ENCODE assay signal across 11 mouse cellular contexts in genomic region chr1:74302835-74303234, GRCm38 (mm10). TPM values are rescaled to one million over a fixed set of nuclear protein-coding genes. Genes with fewer than 3 reads are reported as not detected.
DNase-seq lines count a peak whose midpoint lies in the region; ATAC-seq and TF ChIP-seq lines count a peak whose summit lies in the region.
"Had no signal": no experiment of that assay in that cellular context is flagged by ENCODE, and none has a peak within 500 bp of the region (broad histone marks: within the 10 kb centered on the region; RNA-seq: fewer than 3 reads in every experiment).

No protein-coding gene starts in this region.

- H3K36me3 ChIP-seq in hindbrain, embryonic 15.5 days, result no peaks in the 10 kb centered on the region; the same call in 1 of the 2 replicates
- H3K36me3 ChIP-seq in hindbrain, embryonic 11.5 days (ENCODE audit: control insufficient read depth, insufficient read depth, low read length), result no peaks in the 10 kb centered on the region
- H3K36me3 ChIP-seq in neural tube, embryonic 13.5 days, result no peaks in the 10 kb centered on the region; the same call in 1 of the 2 replicates
- H3K36me3 ChIP-seq in intestine, postnatal 0 days (ENCODE audit: control insufficient read depth, insufficient read depth), result no peaks in the 10 kb centered on the region
- no peaks in the 10 kb centered on the region for H3K36me3 ChIP-seq in stomach, postnatal 0 days (ENCODE audit: control insufficient read depth, insufficient read depth, low read length)
- H3K36me3 ChIP-seq in forebrain, embryonic 16.5 days (ENCODE audit: control insufficient read depth, insufficient read depth), result no peaks in the 10 kb centered on the region
- H3K36me3 ChIP-seq: midbrain, embryonic 15.5 days had no signal

- H3K9me3 ChIP-seq in hindbrain, embryonic 15.5 days, result no peaks in the 10 kb centered on the region
- H3K9me3 ChIP-seq in hindbrain, embryonic 11.5 days (ENCODE audit: control insufficient read depth, low read length), result no peaks in the 10 kb centered on the region
- H3K9me3 ChIP-seq in neural tube, embryonic 13.5 days, result no peaks in the 10 kb centered on the region
- no peaks in the 10 kb centered on the region for H3K9me3 ChIP-seq in intestine, postnatal 0 days (ENCODE audit: control insufficient read depth)
- no peaks in the 10 kb centered on the region for H3K9me3 ChIP-seq in stomach, postnatal 0 days (ENCODE audit: control insufficient read depth, low read length)
- no peaks in the 10 kb centered on the region for H3K9me3 ChIP-seq in forebrain, embryonic 16.5 days (ENCODE audit: control insufficient read depth, low read length)
- H3K9me3 ChIP-seq: forebrain, embryonic 13.5 days; midbrain, embryonic 15.5 days had no signal

- no peak for ATAC-seq in hindbrain, embryonic 15.5 days (ENCODE audit: low FRiP score, low read depth)
- ATAC-seq in hindbrain, embryonic 11.5 days (ENCODE audit: low FRiP score), result no peak
- no peak for ATAC-seq in neural tube, embryonic 13.5 days (ENCODE audit: low read depth)
- ATAC-seq in intestine, postnatal 0 days, result no peak
- no peak for ATAC-seq in stomach, postnatal 0 days (ENCODE audit: low FRiP score, low TSS enrichment)
- no peak for ATAC-seq in forebrain, embryonic 16.5 days

- H3K4me1 ChIP-seq in hindbrain, embryonic 15.5 days (replicated peaks), result peaks cover 9% of the 10 kb centered on the region
- H3K4me1 ChIP-seq in hindbrain, embryonic 11.5 days (replicated peaks; ENCODE audit: control insufficient read depth, insufficient read depth, low read length), result no peaks in the 10 kb centered on the region
- peaks cover 9% of the 10 kb centered on the region for H3K4me1 ChIP-seq in neural tube, embryonic 13.5 days (replicated peaks)
- H3K4me1 ChIP-seq in intestine, postnatal 0 days (replicated peaks; ENCODE audit: control insufficient read depth, insufficient read depth, low read length), result peaks cover 36% of the 10 kb centered on the region
- peaks cover 16% of the 10 kb centered on the region for H3K4me1 ChIP-seq in stomach, postnatal 0 days (replicated peaks; ENCODE audit: control insufficient read depth, insufficient read depth)
- H3K4me1 ChIP-seq in forebrain, embryonic 16.5 days (replicated peaks; ENCODE audit: control insufficient read depth, insufficient read depth, low read length), result peaks cover 9% of the 10 kb centered on the region

- no peak for TF ChIP-seq CTCF in intestine, postnatal 0 days (IDR thresholded peaks at IDR 0.05; ENCODE audit: low read depth)
- TF ChIP-seq CTCF in stomach, postnatal 0 days (IDR thresholded peaks at IDR 0.05; ENCODE audit: low read depth), result no peak

- DNase-seq in hindbrain, embryonic 11.5 days (ENCODE audit: low spot score), result no peak
- DNase-seq in neural tube, embryonic 10.5 days (ENCODE audit: extremely low spot score, low spot score), result no peak
- no peak for DNase-seq in stomach, postnatal 0 days (ENCODE audit: low spot score)
- no peak for DNase-seq in right cerebral cortex, adult 18-20 months
- DNase-seq: right cerebral cortex, postnatal 25 days had no signal

- 68% methylated on average over 2 of the region's 2 CpGs for WGBS in hindbrain, embryonic 15.5 days
- WGBS in hindbrain, embryonic 11.5 days, result 83% methylated on average over 2 of the region's 2 CpGs
- 79% methylated on average over 2 of the region's 2 CpGs for WGBS in neural tube, embryonic 13.5 days
- 29% methylated on average over 2 of the region's 2 CpGs for WGBS in intestine, postnatal 0 days
- 50% methylated on average over 2 of the region's 2 CpGs for WGBS in stomach, postnatal 0 days
- 83% methylated on average over 2 of the region's 2 CpGs for WGBS in forebrain, embryonic 16.5 days

- H3K9ac ChIP-seq in hindbrain, embryonic 15.5 days, result no peak overlapping the region
- no peak overlapping the region for H3K9ac ChIP-seq in hindbrain, embryonic 11.5 days (ENCODE audit: low read depth, low read length)
- no peak overlapping the region for H3K9ac ChIP-seq in neural tube, embryonic 13.5 days
- H3K9ac ChIP-seq in intestine, postnatal 0 days (ENCODE audit: low read depth, low read length), result peak overlapping the region; percentile 87
- H3K9ac ChIP-seq in stomach, postnatal 0 days (ENCODE audit: low read length), result peak overlapping the region; percentile 97
- no peak overlapping the region for H3K9ac ChIP-seq in forebrain, embryonic 16.5 days (replicated peaks; ENCODE audit: low read depth, low read length)

- peaks cover 19% of the 10 kb centered on the region for H3K27me3 ChIP-seq in hindbrain, embryonic 15.5 days
- no peaks in the 10 kb centered on the region; the same call in 1 of the 2 replicates for H3K27me3 ChIP-seq in hindbrain, embryonic 11.5 days (ENCODE audit: control insufficient read depth, insufficient read depth, low read length)
- H3K27me3 ChIP-seq in neural tube, embryonic 13.5 days, result peaks cover 36% of the 10 kb centered on the region
- H3K27me3 ChIP-seq in intestine, postnatal 0 days (replicated peaks; ENCODE audit: control insufficient read depth, insufficient read depth, low read length), result no peaks in the 10 kb centered on the region
- H3K27me3 ChIP-seq in stomach, postnatal 0 days (ENCODE audit: control insufficient read depth, insufficient read depth, low read length), result no peaks in the 10 kb centered on the region
- peaks cover 7% of the 10 kb centered on the region; the same call in 1 of the 2 replicates for H3K27me3 ChIP-seq in forebrain, embryonic 16.5 days (replicated peaks; ENCODE audit: control insufficient read depth, insufficient read depth, low read length)

- TF ChIP-seq EP300 in stomach, postnatal 0 days (optimal IDR thresholded peaks at IDR 0.05), result no peak

- no peak overlapping the region for H3K27ac ChIP-seq in hindbrain, embryonic 15.5 days (replicated peaks)
- H3K27ac ChIP-seq in hindbrain, embryonic 11.5 days (ENCODE audit: low read depth, low read length), result no peak overlapping the region
- no peak overlapping the region for H3K27ac ChIP-seq in neural tube, embryonic 13.5 days (replicated peaks)
- H3K27ac ChIP-seq in intestine, postnatal 0 days (ENCODE audit: low read depth, low read length), result 0 out of 2 replicates have a peak overlapping the region, but pooled peaks have one; percentile 94
- peak overlapping the region; percentile 78 for H3K27ac ChIP-seq in stomach, postnatal 0 days (replicated peaks)
- H3K27ac ChIP-seq in forebrain, embryonic 16.5 days (ENCODE audit: low read length), result no peak overlapping the region
- H3K27ac ChIP-seq: forebrain, embryonic 13.5 days; midbrain, embryonic 15.5 days had no signal

- H3K4me2 ChIP-seq in hindbrain, embryonic 15.5 days, result peak overlapping the region; percentile 75
- no peak overlapping the region; the same call in 1 of the 2 replicates for H3K4me2 ChIP-seq in hindbrain, embryonic 11.5 days (replicated peaks; ENCODE audit: low read depth, low read length)
- H3K4me2 ChIP-seq in neural tube, embryonic 13.5 days, result peak overlapping the region; percentile 68; the same call in 1 of the 2 replicates
- H3K4me2 ChIP-seq in intestine, postnatal 0 days (replicated peaks; ENCODE audit: low read depth), result peak overlapping the region; percentile 87
- H3K4me2 ChIP-seq in stomach, postnatal 0 days (replicated peaks; ENCODE audit: low read depth), result peak overlapping the region; percentile 76
- H3K4me2 ChIP-seq in forebrain, embryonic 16.5 days (ENCODE audit: low read length), result no peak overlapping the region

- no peak overlapping the region for H3K4me3 ChIP-seq in hindbrain, embryonic 15.5 days
- no peak overlapping the region for H3K4me3 ChIP-seq in hindbrain, embryonic 11.5 days (ENCODE audit: low read depth, low read length)
- no peak overlapping the region for H3K4me3 ChIP-seq in neural tube, embryonic 13.5 days
- H3K4me3 ChIP-seq in intestine, postnatal 0 days (ENCODE audit: low read depth, low read length), result peak overlapping the region; percentile 66
- H3K4me3 ChIP-seq in stomach, postnatal 0 days (ENCODE audit: low read depth, low read length), result peak overlapping the region; percentile 92
- no peak overlapping the region for H3K4me3 ChIP-seq in forebrain, embryonic 16.5 days (replicated peaks; ENCODE audit: low read length)

RNA-seq across cellular contexts. Expression of gene Tmbim1, which starts 2.6 kb away (rescaled TPM):
- 11.1 and 11.5 TPM in 2 replicates for polyA plus RNA-seq in hindbrain, embryonic 15.5 days (2015; fragmentation: Nextera tagmentation; extraction: Ambion mirVana)
- 8.6 and 9.1 TPM in 2 replicates for polyA plus RNA-seq in hindbrain, embryonic 11.5 days (2014; fragmentation: Nextera tagmentation; extraction: Ambion mirVana)
- 9.0 and 10.9 TPM in 2 replicates for polyA plus RNA-seq in neural tube, embryonic 13.5 days (2015; fragmentation: Nextera tagmentation; extraction: Ambion mirVana)
- 47.4 and 49.1 TPM in 2 replicates for polyA plus RNA-seq in intestine, postnatal 0 days (2015; fragmentation: Nextera tagmentation; extraction: Ambion mirVana)
- polyA plus RNA-seq in stomach, postnatal 0 days (2015; fragmentation: Nextera tagmentation; extraction: Ambion mirVana), result 109 and 118 TPM in 2 replicates
- 6.9 and 7.7 TPM in 2 replicates for polyA plus RNA-seq in forebrain, embryonic 16.5 days (2015; fragmentation: Nextera tagmentation; extraction: Ambion mirVana)

RNA-seq across cellular contexts. Expression of gene Pnkd, which starts 18.1 kb away (rescaled TPM):
- 137 and 144 TPM in 2 replicates for polyA plus RNA-seq in hindbrain, embryonic 15.5 days (2015; fragmentation: Nextera tagmentation; extraction: Ambion mirVana)
- polyA plus RNA-seq in hindbrain, embryonic 11.5 days (2014; fragmentation: Nextera tagmentation; extraction: Ambion mirVana), result 85.4 and 99.4 TPM in 2 replicates
- 104 and 119 TPM in 2 replicates for polyA plus RNA-seq in neural tube, embryonic 13.5 days (2015; fragmentation: Nextera tagmentation; extraction: Ambion mirVana)
- 103 and 107 TPM in 2 replicates for polyA plus RNA-seq in intestine, postnatal 0 days (2015; fragmentation: Nextera tagmentation; extraction: Ambion mirVana)
- polyA plus RNA-seq in stomach, postnatal 0 days (2015; fragmentation: Nextera tagmentation; extraction: Ambion mirVana), result 84.8 and 88.2 TPM in 2 replicates
- polyA plus RNA-seq in forebrain, embryonic 16.5 days (2015; fragmentation: Nextera tagmentation; extraction: Ambion mirVana), result 98.4 and 105 TPM in 2 replicates

RNA-seq across cellular contexts. Expression of gene Aamp, which starts 18.3 kb away (rescaled TPM):
- polyA plus RNA-seq in hindbrain, embryonic 15.5 days (2015; fragmentation: Nextera tagmentation; extraction: Ambion mirVana), result 212 and 217 TPM in 2 replicates
- polyA plus RNA-seq in hindbrain, embryonic 11.5 days (2014; fragmentation: Nextera tagmentation; extraction: Ambion mirVana), result 189 and 198 TPM in 2 replicates
- polyA plus RNA-seq in neural tube, embryonic 13.5 days (2015; fragmentation: Nextera tagmentation; extraction: Ambion mirVana), result 195 and 200 TPM in 2 replicates
- polyA plus RNA-seq in intestine, postnatal 0 days (2015; fragmentation: Nextera tagmentation; extraction: Ambion mirVana), result 130 and 136 TPM in 2 replicates
- polyA plus RNA-seq in stomach, postnatal 0 days (2015; fragmentation: Nextera tagmentation; extraction: Ambion mirVana), result 154 and 157 TPM in 2 replicates
- polyA plus RNA-seq in forebrain, embryonic 16.5 days (2015; fragmentation: Nextera tagmentation; extraction: Ambion mirVana), result 216 and 225 TPM in 2 replicates

RNA-seq across cellular contexts. Expression of gene Gpbar1, which starts 24.5 kb away (rescaled TPM):
- polyA plus RNA-seq in hindbrain, embryonic 15.5 days (2015; fragmentation: Nextera tagmentation; extraction: Ambion mirVana), result not detected in 2 replicates
- 0.32 TPM in 1 of 2 replicates, not detected in the other for polyA plus RNA-seq in hindbrain, embryonic 11.5 days (2014; fragmentation: Nextera tagmentation; extraction: Ambion mirVana)
- polyA plus RNA-seq in neural tube, embryonic 13.5 days (2015; fragmentation: Nextera tagmentation; extraction: Ambion mirVana), result 0.28 TPM in 1 of 2 replicates, not detected in the other
- polyA plus RNA-seq in intestine, postnatal 0 days (2015; fragmentation: Nextera tagmentation; extraction: Ambion mirVana), result 0.78 and 0.93 TPM in 2 replicates
- 0.51 and 0.63 TPM in 2 replicates for polyA plus RNA-seq in stomach, postnatal 0 days (2015; fragmentation: Nextera tagmentation; extraction: Ambion mirVana)
- polyA plus RNA-seq in forebrain, embryonic 16.5 days (2015; fragmentation: Nextera tagmentation; extraction: Ambion mirVana), result 0.20 TPM in 1 of 2 replicates, not detected in the other
- polyA plus RNA-seq: forebrain, embryonic 13.5 days had no signal

RNA-seq across cellular contexts. Expression of gene Catip, which starts 59.1 kb away (rescaled TPM):
- polyA plus RNA-seq in hindbrain, embryonic 15.5 days (2015; fragmentation: Nextera tagmentation; extraction: Ambion mirVana), result 1.1 and 2.4 TPM in 2 replicates
- polyA plus RNA-seq in hindbrain, embryonic 11.5 days (2014; fragmentation: Nextera tagmentation; extraction: Ambion mirVana), result 1.1 TPM in 2 replicates
- polyA plus RNA-seq in neural tube, embryonic 13.5 days (2015; fragmentation: Nextera tagmentation; extraction: Ambion mirVana), result 0.73 and 1.1 TPM in 2 replicates
- 0.25 and 0.33 TPM in 2 replicates for polyA plus RNA-seq in intestine, postnatal 0 days (2015; fragmentation: Nextera tagmentation; extraction: Ambion mirVana)
- polyA plus RNA-seq in stomach, postnatal 0 days (2015; fragmentation: Nextera tagmentation; extraction: Ambion mirVana), result 0.50 and 0.73 TPM in 2 replicates
- 1.0 and 1.2 TPM in 2 replicates for polyA plus RNA-seq in forebrain, embryonic 16.5 days (2015; fragmentation: Nextera tagmentation; extraction: Ambion mirVana)

Comparison
In these comparisons a context has a peak if more than half of its experiments do, and no peak if none do; other contexts are left out.
1. H3K4me2 ChIP-seq: peak in hindbrain, embryonic 15.5 days (single experiment), neural tube, embryonic 13.5 days (single experiment), intestine, postnatal 0 days (single experiment) and stomach, postnatal 0 days (single experiment); none in hindbrain, embryonic 11.5 days (single experiment) and forebrain, embryonic 16.5 days (single experiment).
2. H3K27ac ChIP-seq: peak in intestine, postnatal 0 days (single experiment) and stomach, postnatal 0 days (single experiment); none in hindbrain, embryonic 15.5 days (single experiment), hindbrain, embryonic 11.5 days (single experiment), neural tube, embryonic 13.5 days (single experiment) and forebrain, embryonic 16.5 days (single experiment).
3. H3K4me3 ChIP-seq: peak in intestine, postnatal 0 days (single experiment) and stomach, postnatal 0 days (single experiment); none in hindbrain, embryonic 15.5 days (single experiment), hindbrain, embryonic 11.5 days (single experiment), neural tube, embryonic 13.5 days (single experiment) and forebrain, embryonic 16.5 days (single experiment).
4. H3K9ac ChIP-seq: peak in intestine, postnatal 0 days (single experiment) and stomach, postnatal 0 days (single experiment); none in hindbrain, embryonic 15.5 days (single experiment), hindbrain, embryonic 11.5 days (single experiment), neural tube, embryonic 13.5 days (single experiment) and forebrain, embryonic 16.5 days (single experiment).